Mouse (Mus musculus): ENCODE measurements at regions not wholly inside any gene's neighbourhood (a gene's known extent, or its start where the extent isn't known, plus 50 kb on each side); places are given as distances from the start of the nearest gene placed in this dataset.

DNA sequence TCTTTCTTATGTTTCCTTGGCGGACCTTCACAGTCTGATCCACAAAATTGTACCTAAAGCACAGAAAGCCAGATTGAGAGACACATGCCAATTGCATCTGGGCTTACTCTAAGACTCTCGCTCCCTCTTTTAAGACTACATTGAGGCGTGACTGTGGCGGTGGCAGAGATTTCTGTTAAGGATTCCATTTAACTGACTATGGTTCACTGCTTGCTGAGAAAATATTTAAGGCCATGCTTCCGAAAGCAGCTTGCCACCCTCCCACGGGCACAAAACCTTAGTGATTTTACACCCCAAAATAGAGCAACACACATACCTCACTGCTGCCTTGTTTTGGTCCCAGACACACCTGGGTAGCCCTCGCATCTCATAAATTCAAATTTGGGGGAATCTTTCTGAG, 96.6 kb upstream of the Cacna2d3 start:
- no peak overlapping the region for H3K4me3 ChIP-seq (replicated peaks in 1 of 3; ENCODE audit: low read depth in 2 of 3, low read length in 2 of 3, poor library complexity in 1 of 3)
- H3K79me2 ChIP-seq (replicated peaks; ENCODE audit: control insufficient read depth, extremely low read depth, insufficient read depth, poor library complexity, severe bottlenecking): no peaks in the 10 kb centered on the region
- H3K27ac ChIP-seq (ENCODE audit: insufficient read depth, low read depth): no peak overlapping the region
- in situ Hi-C loops (cut with MboI; ENCODE audit: low pct_ligation_motif_present, low pct_unique_long_range_greater_than_20kb, low sequenced_read_pairs) (no loop called here), dilution Hi-C loops (cut with MboI; ENCODE audit: extremely low pct_ligation_motif_present, extremely low pct_unique_long_range_greater_than_20kb, low sequenced_read_pairs) (no loop called here)
- H3K4me2 ChIP-seq (ENCODE audit: insufficient read depth, low read depth, poor library complexity, severe bottlenecking): no peak overlapping the region
- no peak overlapping the region for H3K9ac ChIP-seq (ENCODE audit: insufficient read depth, low read depth)
- no peaks in the 10 kb centered on the region for H3K4me1 ChIP-seq (ENCODE audit: control insufficient read depth in 1 of 2, insufficient read depth in 2 of 2)
- no peaks in the 10 kb centered on the region for H3K36me3 ChIP-seq (replicated peaks in 1 of 2; ENCODE audit: control insufficient read depth in 1 of 2, insufficient read depth in 1 of 2, low read length in 1 of 2)
- DNase-seq (ENCODE audit: extremely low read depth): no peak
- H3K9me3 ChIP-seq (replicated peaks; ENCODE audit: low read length): peaks cover under 1% of the 10 kb centered on the region
- TF ChIP-seq ZKSCAN1 (IDR thresholded peaks at IDR 0.05; ENCODE audit: borderline replicate concordance, low read depth, low read length) (no peak), POLR2AphosphoS2 (IDR thresholded peaks at IDR 0.05; ENCODE audit: low read depth, low read length) (no peak), IRF4 (IDR thresholded peaks at IDR 0.05; ENCODE audit: low read depth, low read length) (no peak), TCF12 (IDR thresholded peaks at IDR 0.05; ENCODE audit: low read depth, low read length) (no peak), MAZ (IDR thresholded peaks at IDR 0.05; ENCODE audit: low read depth, low read length) (no peak), E2F4 (IDR thresholded peaks at IDR 0.05; ENCODE audit: insufficient replicate concordance, low read depth, low read length) (no peak), CHD2 (IDR thresholded peaks at IDR 0.05; ENCODE audit: low read length) (no peak)
- peaks cover 55% of the 10 kb centered on the region for H3K27me3 ChIP-seq (replicated peaks)

DNA sequence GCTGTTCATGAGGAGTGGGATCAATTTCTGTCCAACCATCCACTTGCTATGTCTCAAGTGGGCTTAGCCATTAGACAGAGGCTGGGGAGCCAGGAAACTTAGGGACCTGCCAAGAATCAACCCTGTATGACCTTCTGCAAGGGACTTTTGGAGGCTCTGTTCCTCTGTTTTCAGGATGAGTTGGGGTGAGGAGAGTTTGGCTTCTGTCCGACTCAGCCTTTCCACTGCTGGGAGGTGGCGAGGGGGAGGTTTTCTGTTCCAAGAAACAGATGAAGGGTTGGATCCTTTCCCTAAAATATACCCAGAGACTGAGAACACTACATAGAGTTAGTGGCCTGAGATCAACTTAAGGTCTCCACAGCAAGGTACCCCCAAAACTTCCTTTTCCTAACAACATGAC, 97.1 kb upstream of the Cacna2d3 start:
- no peak for DNase-seq (ENCODE audit: extremely low read depth)
- no peak overlapping the region for H3K27ac ChIP-seq (ENCODE audit: insufficient read depth, low read depth)
- H3K9me3 ChIP-seq (replicated peaks; ENCODE audit: low read length): peaks cover 2% of the 10 kb centered on the region
- no peaks in the 10 kb centered on the region for H3K79me2 ChIP-seq (replicated peaks; ENCODE audit: control insufficient read depth, extremely low read depth, insufficient read depth, poor library complexity, severe bottlenecking)
- no peak overlapping the region for H3K9ac ChIP-seq (ENCODE audit: insufficient read depth, low read depth)
- TF ChIP-seq MAFK (IDR thresholded peaks at IDR 0.05; ENCODE audit: insufficient replicate concordance, low read length) (no peak), MEF2A (IDR thresholded peaks at IDR 0.05; ENCODE audit: borderline replicate concordance, low read depth, low read length) (no peak), ZMIZ1 (IDR thresholded peaks at IDR 0.05; ENCODE audit: low read depth, low read length) (no peak), JUND (conservative IDR thresholded peaks at IDR 0.05; ENCODE audit: low read depth, low read length) (no peak), RAD21 (IDR thresholded peaks at IDR 0.05; ENCODE audit: low read depth, low read length) (no peak), USF2 (conservative IDR thresholded peaks at IDR 0.05; ENCODE audit: low read depth, low read length) (no peak), SMC3 (IDR thresholded peaks at IDR 0.05; ENCODE audit: low read depth, low read length) (no peak), NELFE (IDR thresholded peaks at IDR 0.05; ENCODE audit: low read depth, low read length) (no peak), NRF1 (IDR thresholded peaks at IDR 0.05; ENCODE audit: low read depth, low read length) (no peak), MYC (IDR thresholded peaks at IDR 0.05; ENCODE audit: low read depth, low read length) (no peak), EP300 (IDR thresholded peaks at IDR 0.05; ENCODE audit: low read length) (no peak), MAX (IDR thresholded peaks at IDR 0.05; ENCODE audit: low read length) (no peak), ZC3H11A (IDR thresholded peaks at IDR 0.05; ENCODE audit: low read depth, low read length) (no peak), E2F4 (IDR thresholded peaks at IDR 0.05; ENCODE audit: insufficient replicate concordance, low read depth, low read length) (no peak), ZNF384 (IDR thresholded peaks at IDR 0.05; ENCODE audit: low read depth, low read length) (no peak)
- no peak overlapping the region for H3K4me3 ChIP-seq (replicated peaks in 1 of 3; ENCODE audit: low read depth in 2 of 3, low read length in 2 of 3, poor library complexity in 1 of 3)
- H3K4me1 ChIP-seq (ENCODE audit: control insufficient read depth in 1 of 2, insufficient read depth in 2 of 2): no peaks in the 10 kb centered on the region
- dilution Hi-C loops (cut with MboI; ENCODE audit: extremely low pct_ligation_motif_present, extremely low pct_unique_long_range_greater_than_20kb, low sequenced_read_pairs) (no loop called here), in situ Hi-C loops (cut with MboI; ENCODE audit: low pct_ligation_motif_present, low pct_unique_long_range_greater_than_20kb, low sequenced_read_pairs) (no loop called here)
- H3K4me2 ChIP-seq (ENCODE audit: insufficient read depth, low read depth, poor library complexity, severe bottlenecking): no peak overlapping the region
- H3K27me3 ChIP-seq (replicated peaks): peaks cover 55% of the 10 kb centered on the region
- no peaks in the 10 kb centered on the region for H3K36me3 ChIP-seq (replicated peaks in 1 of 2; ENCODE audit: control insufficient read depth in 1 of 2, insufficient read depth in 1 of 2, low read length in 1 of 2)
